Mouse (Mus musculus) myocyte (in vitro differentiated cells): ENCODE data around the gene Gm45062.

Experiments used
- E2F4 ChIP-seq: IDR thresholded peaks from one replicate; pipeline ENCODE4 v1.6.1; 2011; ENCODE audit warnings: mild to moderate bottlenecking, control low read depth, moderate library complexity; ENCODE audit not compliant: insufficient read depth
- MAX ChIP-seq: IDR thresholded peaks from one replicate; pipeline ENCODE4 v1.6.1; 2011; ENCODE audit warnings: low read depth, mild to moderate bottlenecking, control low read depth
- POLR2A ChIP-seq: IDR thresholded peaks from one replicate; pipeline ENCODE4 v1.6.1; 2011; ENCODE audit warnings: low read depth, mild to moderate bottlenecking, control low read depth, moderate library complexity; ENCODE audit not compliant: insufficient read length
- SRF ChIP-seq: IDR thresholded peaks from one replicate; pipeline ENCODE4 v1.6.1; 2011; ENCODE audit warnings: low read depth; ENCODE audit not compliant: control insufficient read depth, insufficient read length
- TCF12 ChIP-seq: IDR thresholded peaks from one replicate; pipeline ENCODE4 v1.6.1; 2011; ENCODE audit warnings: mild to moderate bottlenecking, control low read depth; ENCODE audit not compliant: poor library complexity, insufficient read depth, severe bottlenecking
- TCF3 ChIP-seq: IDR thresholded peaks from one replicate; pipeline ENCODE4 v1.6.1; 2011; ENCODE audit warnings: low read depth, control low read depth; ENCODE audit not compliant: insufficient read length
- USF1 ChIP-seq: IDR thresholded peaks from one replicate; pipeline ENCODE4 v1.6.1; 2011; ENCODE audit warnings: low read depth, mild to moderate bottlenecking, control low read depth, moderate library complexity

DNA sequence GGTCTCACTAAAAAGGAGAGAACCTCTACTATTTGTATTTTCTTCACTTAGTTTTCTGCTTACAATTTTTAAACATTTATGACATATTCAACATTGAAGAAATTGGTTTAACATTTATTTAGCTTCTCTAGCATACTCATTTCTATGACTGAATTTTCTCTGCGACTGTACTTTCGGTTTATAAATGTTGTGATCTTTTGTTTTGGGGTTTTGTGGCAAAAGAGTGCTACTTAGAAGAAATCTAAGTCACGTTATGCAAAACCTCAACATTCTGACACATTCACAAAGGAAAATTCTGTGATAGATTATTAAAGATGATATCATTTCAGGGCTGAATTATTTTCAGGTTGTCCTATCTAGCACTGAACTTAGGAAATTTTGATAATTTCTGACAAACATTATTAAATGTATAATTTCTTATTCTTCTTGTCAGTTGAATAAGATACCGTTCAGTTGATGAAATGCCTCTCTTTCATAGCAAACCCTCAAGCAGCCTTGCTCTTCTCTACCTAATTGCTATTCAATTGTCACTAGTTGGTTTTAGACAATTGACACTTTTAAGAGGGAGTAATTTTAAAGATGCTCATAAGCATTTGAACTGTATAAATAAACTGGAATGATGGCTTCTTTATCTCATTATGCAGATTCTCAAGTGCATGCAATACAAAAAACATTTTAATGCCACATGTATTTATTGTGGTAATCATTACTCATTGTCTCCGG lies 297.8 kb downstream of the Gm45062 start:
- no peak for TF ChIP-seq TCF12
- no peak for TF ChIP-seq SRF
- TF ChIP-seq MAX: no peak
- TF ChIP-seq POLR2A: no peak
- TF ChIP-seq E2F4: no peak
- TF ChIP-seq TCF3: no peak
- TF ChIP-seq USF1: no peak
